Mouse (Mus musculus) thymus, adult 2 months (tissue): ENCODE results near the gene Ube2e2.

Source experiments
- CTCF ChIP-seq: fragments of 200-500 bp; IDR thresholded peaks from 2 replicates; pipeline ENCODE4 v1.5.1; 2012; ENCODE audit warnings: mild to moderate bottlenecking, control low read depth, low read length, moderate library complexity, borderline replicate concordance; ENCODE audit not compliant: control insufficient read depth, poor library complexity, insufficient read depth; ENCODE audit errors: extremely low read depth
- POLR2A ChIP-seq: fragments of 200-500 bp; IDR thresholded peaks from 2 replicates; pipeline ENCODE4 v1.6.1; 2012; ENCODE audit warnings: mild to moderate bottlenecking, low read length, control low read depth, moderate library complexity; ENCODE audit not compliant: control insufficient read depth, poor library complexity, insufficient read depth; ENCODE audit errors: extremely low read depth

DNA sequence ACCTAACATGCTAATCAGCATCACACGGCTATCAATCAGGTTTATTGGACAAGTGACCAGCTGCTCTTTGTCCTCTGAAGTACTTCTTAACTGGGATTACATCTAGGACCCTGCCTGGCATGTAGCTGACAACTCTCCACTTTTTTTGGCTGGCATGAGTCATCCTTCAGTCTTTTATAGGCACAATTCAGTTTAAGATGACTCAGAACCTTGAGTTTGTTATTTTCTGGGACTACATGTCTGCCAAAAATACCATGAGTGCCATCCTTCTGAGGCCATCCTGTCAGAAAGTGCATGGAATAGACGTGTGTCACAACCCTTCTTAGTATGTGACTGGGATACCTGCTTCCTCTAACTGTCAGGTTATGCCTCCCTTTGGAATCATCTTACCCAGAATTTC is 120.3 kb downstream of the Ube2e2 start:
- TF ChIP-seq POLR2A = no peak
- no peak for TF ChIP-seq CTCF
